In the genomic region with DNA sequence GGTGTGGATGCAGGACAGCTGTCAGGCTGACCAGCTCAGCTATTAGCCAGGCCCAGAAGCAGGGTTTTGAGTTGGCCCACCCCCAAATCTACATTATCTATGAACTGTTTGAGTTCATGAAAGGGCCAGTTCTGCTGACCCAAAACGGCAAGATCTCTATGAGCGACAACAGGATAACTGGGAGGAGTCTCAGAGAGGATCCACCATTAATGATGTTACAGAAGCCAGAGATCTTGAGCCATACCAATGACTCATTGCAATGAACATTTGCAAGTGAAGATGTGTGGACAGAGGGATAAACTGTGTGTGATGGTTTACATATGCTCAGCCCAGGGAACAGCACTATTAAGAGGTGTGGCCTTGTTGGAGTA, we compare ENCODE assay signal across 15 mouse cellular contexts. TPM values are rescaled to one million over a fixed set of nuclear protein-coding genes. Genes with fewer than 3 reads are reported as not detected.
DNase-seq lines count a peak whose midpoint lies in the region; ATAC-seq and TF ChIP-seq lines count a peak whose summit lies in the region.
"Had no signal": no experiment of that assay in that cellular context is flagged by ENCODE, and none has a peak within 500 bp of the region (broad histone marks: within the 10 kb centered on the region; RNA-seq: fewer than 3 reads in every experiment).

No protein-coding gene starts in this region.

- no peak overlapping the region for H3K9ac ChIP-seq in hindbrain, embryonic 11.5 days (ENCODE audit: low read depth, low read length)
- H3K9ac ChIP-seq in hindbrain, postnatal 0 days (replicated peaks; ENCODE audit: low read length): no peak overlapping the region
- no peak overlapping the region for H3K9ac ChIP-seq in lung, embryonic 15.5 days
- H3K9ac ChIP-seq in stomach, embryonic 14.5 days (replicated peaks; ENCODE audit: low read depth, low read length): no peak overlapping the region
- H3K9ac ChIP-seq: forebrain, embryonic 12.5 days; hindbrain, embryonic 12.5 days; midbrain, embryonic 13.5 days had no signal

- no peak for TF ChIP-seq CTCF in gastrocnemius, adult 2 months (IDR thresholded peaks at IDR 0.05)
- no peak for TF ChIP-seq CTCF in hindbrain, postnatal 0 days (IDR thresholded peaks at IDR 0.05; ENCODE audit: low read depth)

- 89% methylated on average over 2 of the region's 2 CpGs for WGBS in hindbrain, embryonic 11.5 days
- 92% methylated on average over 2 of the region's 2 CpGs for WGBS in hindbrain, postnatal 0 days
- 26% methylated on average over 2 of the region's 2 CpGs for WGBS in lung, embryonic 15.5 days
- 60% methylated on average over 2 of the region's 2 CpGs for WGBS in stomach, embryonic 14.5 days

- H3K36me3 ChIP-seq in hindbrain, embryonic 11.5 days (ENCODE audit: control insufficient read depth, insufficient read depth, low read length): no peaks in the 10 kb centered on the region
- H3K36me3 ChIP-seq in hindbrain, postnatal 0 days (ENCODE audit: insufficient read depth, low read length): no peaks in the 10 kb centered on the region; the same call in 1 of the 2 replicates
- H3K36me3 ChIP-seq in lung, embryonic 15.5 days: peaks cover 32% of the 10 kb centered on the region
- no peaks in the 10 kb centered on the region for H3K36me3 ChIP-seq in stomach, embryonic 14.5 days (ENCODE audit: control insufficient read depth, insufficient read depth, low read length)
- H3K36me3 ChIP-seq: forebrain, embryonic 12.5 days; hindbrain, embryonic 12.5 days; midbrain, embryonic 13.5 days had no signal

- intact Hi-C loops in gastrocnemius, adult 2 months (cut with DNase I): loop anchor here (2.0 kb wide), 1 partner anchor 23 kb away; the partner anchor contains the start of gene Gyg
- intact Hi-C loops in gastrocnemius, postnatal 36 days (cut with DNase I): no loop called here

- H3K4me1 ChIP-seq in hindbrain, embryonic 11.5 days (replicated peaks; ENCODE audit: control insufficient read depth, insufficient read depth, low read length): no peaks in the 10 kb centered on the region
- H3K4me1 ChIP-seq in hindbrain, postnatal 0 days (ENCODE audit: insufficient read depth, low read length): no peaks in the 10 kb centered on the region
- H3K4me1 ChIP-seq in lung, embryonic 15.5 days: peaks cover 40% of the 10 kb centered on the region
- no peaks in the 10 kb centered on the region for H3K4me1 ChIP-seq in stomach, embryonic 14.5 days (ENCODE audit: control insufficient read depth, insufficient read depth, low read length)
- H3K4me1 ChIP-seq: forebrain, embryonic 12.5 days; hindbrain, embryonic 12.5 days; midbrain, embryonic 13.5 days had no signal

- no peak overlapping the region for H3K4me2 ChIP-seq in hindbrain, embryonic 11.5 days (replicated peaks; ENCODE audit: low read depth, low read length)
- H3K4me2 ChIP-seq in hindbrain, postnatal 0 days (ENCODE audit: low read depth, low read length): no peak overlapping the region
- no peak overlapping the region for H3K4me2 ChIP-seq in lung, embryonic 15.5 days
- H3K4me2 ChIP-seq in stomach, embryonic 14.5 days (replicated peaks; ENCODE audit: low read depth, low read length): no peak overlapping the region
- H3K4me2 ChIP-seq: forebrain, embryonic 12.5 days; hindbrain, embryonic 12.5 days; midbrain, embryonic 13.5 days had no signal

- DNase-seq in gastrocnemius, adult 2 months: no peak
- no peak for DNase-seq in gastrocnemius, postnatal 36 days
- DNase-seq in hindbrain, embryonic 11.5 days (ENCODE audit: low spot score): no peak
- no peak for DNase-seq in hindbrain, postnatal 0 days (ENCODE audit: low spot score)
- no peak for DNase-seq in right cerebral cortex, postnatal 10 days (ENCODE audit: low spot score in 2 of 2)
- DNase-seq in kidney, postnatal 4 days: no peak
- DNase-seq: cerebellum, adult 11 months; kidney, adult 11 months; kidney, postnatal 10 days had no signal

- peak overlapping the region; percentile 89 for H3K27ac ChIP-seq in gastrocnemius, adult 2 months
- H3K27ac ChIP-seq in hindbrain, embryonic 11.5 days (ENCODE audit: low read depth, low read length): no peak overlapping the region
- no peak overlapping the region for H3K27ac ChIP-seq in hindbrain, postnatal 0 days
- peak overlapping the region; percentile 82 for H3K27ac ChIP-seq in lung, embryonic 15.5 days
- no peak overlapping the region for H3K27ac ChIP-seq in stomach, embryonic 14.5 days (ENCODE audit: low read length)
- H3K27ac ChIP-seq: forebrain, embryonic 12.5 days; hindbrain, embryonic 12.5 days; midbrain, embryonic 13.5 days had no signal

- H3K9me3 ChIP-seq in hindbrain, embryonic 11.5 days (ENCODE audit: control insufficient read depth, low read length): no peaks in the 10 kb centered on the region
- H3K9me3 ChIP-seq in hindbrain, postnatal 0 days (ENCODE audit: low read length): no peaks in the 10 kb centered on the region
- no peaks in the 10 kb centered on the region for H3K9me3 ChIP-seq in lung, embryonic 15.5 days
- no peaks in the 10 kb centered on the region for H3K9me3 ChIP-seq in stomach, embryonic 14.5 days (ENCODE audit: control insufficient read depth, low read depth, low read length)
- H3K9me3 ChIP-seq: forebrain, embryonic 12.5 days; hindbrain, embryonic 12.5 days; midbrain, embryonic 13.5 days had no signal

- ATAC-seq in hindbrain, embryonic 11.5 days (ENCODE audit: low FRiP score): 0 out of 2 replicates have a peak, but pooled peaks have one; percentile 4
- no peak for ATAC-seq in hindbrain, postnatal 0 days
- peak; percentile 91 for ATAC-seq in lung, embryonic 15.5 days (ENCODE audit: borderline replicate concordance, extremely low read depth, low FRiP score, low TSS enrichment)
- 0 out of 2 replicates have a peak, but pooled peaks have one; percentile 5 for ATAC-seq in stomach, embryonic 14.5 days (ENCODE audit: insufficient number of reproducible peaks, insufficient read depth, low FRiP score, low read depth)

- peak overlapping the region; percentile 29 for H3K4me3 ChIP-seq in gastrocnemius, adult 2 months
- no peak overlapping the region for H3K4me3 ChIP-seq in hindbrain, embryonic 11.5 days (ENCODE audit: low read depth, low read length)
- no peak overlapping the region for H3K4me3 ChIP-seq in hindbrain, postnatal 0 days (ENCODE audit: low read length)
- H3K4me3 ChIP-seq in lung, embryonic 15.5 days: no peak overlapping the region
- no peak overlapping the region for H3K4me3 ChIP-seq in stomach, embryonic 14.5 days (ENCODE audit: low read depth, low read length)
- H3K4me3 ChIP-seq: forebrain, embryonic 12.5 days; hindbrain, embryonic 12.5 days; midbrain, embryonic 13.5 days; myocyte had no signal

- H3K27me3 ChIP-seq in hindbrain, embryonic 11.5 days (ENCODE audit: control insufficient read depth, insufficient read depth, low read length): no peaks in the 10 kb centered on the region
- no peaks in the 10 kb centered on the region for H3K27me3 ChIP-seq in hindbrain, postnatal 0 days (ENCODE audit: insufficient read depth, low read length)
- no peaks in the 10 kb centered on the region for H3K27me3 ChIP-seq in lung, embryonic 15.5 days
- no peaks in the 10 kb centered on the region for H3K27me3 ChIP-seq in stomach, embryonic 14.5 days (ENCODE audit: control insufficient read depth, insufficient read depth, low read length)
- H3K27me3 ChIP-seq: forebrain, embryonic 12.5 days; hindbrain, embryonic 12.5 days; midbrain, embryonic 13.5 days had no signal

RNA-seq across cellular contexts. Expression of gene Gyg, which starts 23.8 kb away (rescaled TPM):
- 100 to 1,000 TPM; 437 to 466 TPM for total RNA-seq in gastrocnemius, adult 2 months (2021)
- 100 to 1,000 TPM; 308 to 375 TPM for total RNA-seq in gastrocnemius, postnatal 36 days (2021)
- 29.5 and 32.5 TPM in 2 replicates for polyA plus RNA-seq in hindbrain, embryonic 11.5 days (2014; fragmentation: Nextera tagmentation; extraction: Ambion mirVana)
- 39.9 and 41.0 TPM in 2 replicates for total RNA-seq in hindbrain, postnatal 0 days (2014; rRNA removed)
- 84.9 and 87.7 TPM in 2 replicates for polyA plus RNA-seq in hindbrain, postnatal 0 days (2015; fragmentation: Nextera tagmentation; extraction: Ambion mirVana)
- 326 and 333 TPM in 2 replicates for polyA plus RNA-seq in lung, embryonic 15.5 days (2015; fragmentation: Nextera tagmentation; extraction: Ambion mirVana)
- 68.4 and 71.0 TPM in 2 replicates for polyA plus RNA-seq in stomach, embryonic 14.5 days (2014; fragmentation: Nextera tagmentation; extraction: Ambion mirVana)

Comparison
In these comparisons a context has a peak if more than half of its experiments do, and no peak if none do; other contexts are left out.
1. H3K27ac ChIP-seq: peak in gastrocnemius, adult 2 months (single experiment) and lung, embryonic 15.5 days (single experiment); none in hindbrain, embryonic 11.5 days (single experiment), hindbrain, postnatal 0 days (single experiment) and stomach, embryonic 14.5 days (single experiment).